Mouse (Mus musculus) hindbrain, embryonic 14.5 days (tissue): ENCODE measurements around the gene Casp9. TPM values are rescaled to one million over a fixed set of nuclear protein-coding genes. Genes with fewer than 3 reads are reported as not detected.
"Not testable (repeated sequence)": the region's sequence is repeated elsewhere in the genome, so short reads cannot be mapped to it uniquely, and the experiment has no call there.

Source experiments
- ATAC-seq: fragments of 200-750 bp; cut with Nextera tagmentation; 2 replicates; pipeline ENCODE4 v1.8.0; 2017; ENCODE audit warnings: moderate number of reproducible peaks, mild to moderate bottlenecking, moderate TSS enrichment, moderate library complexity; ENCODE audit not compliant: low FRiP score
- DNase-seq: peaks from one replicate; pipeline ENCODE4 v3.0.0-alpha.2; 2015; ENCODE audit warnings: low spot score
- H3K27ac ChIP-seq: fragments of 300-500 bp; sonication (generic); 2 replicates; pipeline ENCODE4 v1.5.1; 2014; ENCODE audit warnings: mild to moderate bottlenecking, moderate library complexity
- H3K27me3 ChIP-seq: fragments of 300-500 bp; sonication (generic); 2 replicates; pipeline ENCODE4 v1.6.1; 2014; ENCODE audit warnings: mild to moderate bottlenecking, low read length, mixed read lengths; ENCODE audit not compliant: control insufficient read depth, insufficient read depth
- H3K36me3 ChIP-seq: fragments of 300-500 bp; sonication (generic); replicated peaks from 2 replicates; pipeline ENCODE4 v1.6.1; 2014; ENCODE audit not compliant: control insufficient read depth, insufficient read depth
- H3K4me1 ChIP-seq: fragments of 300-500 bp; sonication (generic); replicated peaks from 2 replicates; pipeline ENCODE4 v1.6.1; 2014; ENCODE audit warnings: antibody characterized with exemption, low read length, mixed read lengths; ENCODE audit not compliant: control insufficient read depth, insufficient read depth
- H3K4me2 ChIP-seq: fragments of 300-500 bp; sonication (generic); replicated peaks from 2 replicates; pipeline ENCODE4 v1.6.1; 2014; ENCODE audit warnings: mild to moderate bottlenecking, moderate library complexity
- H3K4me3 ChIP-seq: fragments of 300-500 bp; sonication (generic); replicated peaks from 2 replicates; pipeline ENCODE4 v1.5.1; 2014; ENCODE audit warnings: mild to moderate bottlenecking, low read length
- H3K9ac ChIP-seq: fragments of 300-500 bp; sonication (generic); 2 replicates; pipeline ENCODE4 v1.6.1; 2014
- H3K9me3 ChIP-seq: fragments of 300-500 bp; sonication (generic); 2 replicates; pipeline ENCODE4 v1.6.1; 2016; ENCODE audit warnings: low read length; ENCODE audit not compliant: control insufficient read depth
- WGBS: fragments of 180-500 bp; shearing (Covaris S2); extraction: QIAGEN DNeasy Blood & Tissue Kit; methylation state at CpG from one replicate; pipeline ENCODE4 v1.1.7; 2014; 5-methylcytosine and 5-hydroxymethylcytosine counted together
- polyA plus RNA-seq: library from polyadenylated mRNA; unstranded; fragments of >200 nt; fragmentation: Nextera tagmentation; extraction: Ambion mirVana; gene quantifications from 2 replicates; pipeline ENCODE4 v1.2.1, GENCODE M21; 2014

Casp9 gene
- polyA plus RNA-seq, 1 experiment from 2014 or later: 18.7 TPM

GRCm38 (mm10) chr4:141769501-141770160 is 23.8 kb upstream of the Casp9 start:
- ATAC-seq: no peak
- Histone ChIP-seq H3K4me3 (no peak overlapping the region), H3K36me3 (peaks cover 89% of the 10 kb centered on the region), H3K4me2 (no peak overlapping the region), H3K9ac (no peak overlapping the region), H3K4me1 (peaks cover 12% of the 10 kb centered on the region; the same call in 1 of the 2 replicates), H3K27me3 (no peaks in the 10 kb centered on the region), H3K9me3 (no peaks in the 10 kb centered on the region), H3K27ac (no peak overlapping the region)
- 88% methylated on average over 8 of the region's 8 CpGs for WGBS
- DNase-seq: no peak

- H3K4me1 ChIP-seq: 0 out of 2 replicates have a peak, but pooled peaks cover 7% of the 10 kb centered on the region
- ATAC-seq: no peak
- DNase-seq: no peak
- H3K9ac ChIP-seq: no peak overlapping the region
- H3K27ac ChIP-seq: no peak overlapping the region
- 95% methylated on average over 8 of the region's 8 CpGs for WGBS
- no peak overlapping the region for H3K4me3 ChIP-seq
- no peaks in the 10 kb centered on the region for H3K27me3 ChIP-seq
- H3K4me2 ChIP-seq: no peak overlapping the region
- H3K36me3 ChIP-seq: peaks cover 94% of the 10 kb centered on the region
- H3K9me3 ChIP-seq: no peaks in the 10 kb centered on the region
These were observed 21.6 kb upstream of the Casp9 start for GRCm38 (mm10) chr4:141771823-141772222.

DNA sequence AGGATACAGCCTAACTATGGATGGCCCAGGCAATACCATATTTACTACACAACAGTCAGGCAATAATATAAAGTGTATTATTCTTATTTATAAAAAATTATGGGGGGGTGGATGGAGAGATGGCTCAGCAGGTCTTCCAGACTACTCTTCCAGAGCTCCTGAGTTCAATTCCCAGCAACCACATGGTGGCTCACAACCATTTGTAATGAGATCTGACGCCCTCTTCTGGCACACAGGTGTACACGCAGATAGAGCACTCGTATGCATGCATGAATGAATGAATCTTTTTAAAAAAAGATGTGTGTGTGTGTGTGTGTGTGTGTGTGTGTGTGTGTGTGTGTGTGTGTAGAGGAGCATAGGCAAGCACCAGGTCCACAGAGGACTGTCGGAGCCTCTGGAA is 20.4 kb upstream of the Casp9 start:
- H3K9me3 ChIP-seq, DNase-seq, H3K9ac ChIP-seq, H3K27ac ChIP-seq, H3K4me3 ChIP-seq, H3K4me1 ChIP-seq, H3K27me3 ChIP-seq, ATAC-seq, H3K4me2 ChIP-seq: not testable (repeated sequence)
- peaks cover 93% of the 10 kb centered on the region for H3K36me3 ChIP-seq
- WGBS: 83% methylated on average over 4 of the region's 4 CpGs

DNA sequence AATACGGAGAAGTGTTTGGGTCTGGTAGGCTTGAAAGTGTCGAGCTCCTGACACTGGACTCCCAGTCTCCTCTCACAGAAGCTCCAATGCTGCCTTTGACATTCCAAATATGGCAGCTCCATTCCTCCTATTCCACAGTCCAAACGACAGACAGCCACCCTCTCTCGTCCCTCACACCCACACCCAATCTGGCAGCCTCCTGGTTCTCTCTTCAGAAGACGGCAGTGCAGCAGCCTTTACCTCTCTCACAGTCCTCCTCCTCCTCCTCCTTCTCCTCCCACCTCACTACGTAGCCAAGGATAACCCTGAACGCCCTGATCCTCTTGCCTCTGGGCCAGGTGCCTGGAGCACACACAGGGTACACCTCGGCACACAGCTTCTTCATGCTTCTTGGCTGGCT is 13.6 kb upstream of the Casp9 start:
- 94% methylated on average over 8 of the region's 8 CpGs for WGBS
- ATAC-seq: no peak
- Histone ChIP-seq H3K9ac (no peak overlapping the region), H3K9me3 (no peaks in the 10 kb centered on the region), H3K4me2 (no peak overlapping the region), H3K27me3 (no peaks in the 10 kb centered on the region), H3K4me1 (no peaks in the 10 kb centered on the region), H3K36me3 (peaks cover 91% of the 10 kb centered on the region), H3K4me3 (no peak overlapping the region), H3K27ac (no peak overlapping the region)
- no peak for DNase-seq

DNA sequence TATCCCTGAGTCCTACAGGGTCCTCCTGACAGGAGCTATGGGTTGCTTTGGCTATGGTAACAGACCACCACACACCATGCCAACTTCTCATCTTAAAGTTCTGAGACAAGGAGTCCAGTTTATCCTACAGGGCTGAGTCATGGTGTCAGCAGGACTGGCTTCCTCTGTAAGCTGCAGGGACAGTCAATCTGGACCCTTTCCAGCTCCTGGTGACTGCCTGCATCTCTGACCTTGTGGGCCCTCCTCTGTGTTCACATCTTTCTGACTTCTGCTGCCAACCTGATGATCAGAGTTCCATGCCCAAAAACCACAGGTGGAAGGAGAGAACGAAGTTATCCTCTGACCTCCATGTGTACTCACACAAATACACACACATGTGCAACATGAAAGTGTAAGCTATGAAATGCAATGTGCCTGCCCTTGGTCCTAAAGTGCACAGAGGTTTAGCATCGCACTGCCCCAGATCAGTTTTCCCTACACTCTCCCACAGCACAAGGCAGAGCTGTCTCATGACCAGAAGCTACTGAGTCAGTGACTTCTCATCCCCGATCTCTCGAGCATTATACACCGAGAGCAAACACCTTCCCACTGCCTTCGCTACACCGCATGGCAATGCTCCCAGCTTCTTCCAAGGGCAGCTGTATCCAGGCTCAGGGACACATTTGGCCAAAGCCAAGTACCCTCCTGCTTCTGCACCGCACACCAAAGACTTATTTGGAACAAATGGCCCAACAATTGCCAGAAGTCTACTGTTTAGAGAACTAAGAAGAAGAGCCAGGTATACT is 12.0 kb upstream of the Casp9 start:
- Histone ChIP-seq H3K4me1 (no peaks in the 10 kb centered on the region), H3K4me2 (no peak overlapping the region), H3K27me3 (no peaks in the 10 kb centered on the region), H3K4me3 (no peak overlapping the region), H3K36me3 (peaks cover 76% of the 10 kb centered on the region), H3K27ac (no peak overlapping the region), H3K9me3 (no peaks in the 10 kb centered on the region), H3K9ac (no peak overlapping the region)
- DNase-seq: no peak
- no peak for ATAC-seq
- 96% methylated on average over 8 of the region's 8 CpGs for WGBS

GRCm38 (mm10) chr4:141784835-141785234 is 8.6 kb upstream of the Casp9 start:
- H3K4me2 ChIP-seq: no peak overlapping the region
- no peak overlapping the region for H3K4me3 ChIP-seq
- WGBS: 86% methylated on average over 5 of the region's 5 CpGs
- peaks cover 62% of the 10 kb centered on the region for H3K36me3 ChIP-seq
- H3K9me3 ChIP-seq: no peaks in the 10 kb centered on the region
- no peak for ATAC-seq
- H3K27ac ChIP-seq: no peak overlapping the region
- H3K27me3 ChIP-seq: no peaks in the 10 kb centered on the region
- DNase-seq: no peak
- H3K9ac ChIP-seq: no peak overlapping the region
- peaks cover 4% of the 10 kb centered on the region for H3K4me1 ChIP-seq

DNA sequence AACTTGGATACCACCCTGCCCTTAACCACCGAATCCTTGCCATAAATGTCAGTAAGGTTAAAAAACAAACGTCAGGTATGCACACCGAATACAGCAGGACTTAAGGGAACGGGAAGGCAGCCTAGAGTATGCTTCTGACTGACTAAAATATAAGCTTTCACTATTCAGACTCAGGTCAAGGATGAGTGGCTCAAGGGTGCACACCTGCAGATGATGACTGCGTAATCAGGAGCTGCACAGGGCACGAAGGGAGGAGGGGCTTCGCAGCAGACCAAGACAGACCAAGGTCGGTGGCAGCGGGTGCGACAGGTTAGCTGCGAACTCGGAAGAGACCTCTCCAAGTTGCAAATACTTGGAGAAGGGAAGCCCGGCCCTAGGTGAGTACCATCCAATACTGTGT is 7.3 kb upstream of the Casp9 start:
- no peak for DNase-seq
- H3K36me3 ChIP-seq: peaks cover 49% of the 10 kb centered on the region
- no peaks in the 10 kb centered on the region for H3K9me3 ChIP-seq
- H3K4me2 ChIP-seq: no peak overlapping the region
- ATAC-seq: no peak
- no peak overlapping the region for H3K4me3 ChIP-seq
- no peaks in the 10 kb centered on the region for H3K27me3 ChIP-seq
- 95% methylated on average over 13 of the region's 13 CpGs for WGBS
- H3K27ac ChIP-seq: no peak overlapping the region
- peaks cover 7% of the 10 kb centered on the region for H3K4me1 ChIP-seq
- H3K9ac ChIP-seq: no peak overlapping the region

GRCm38 (mm10) chr4:141787046-141787445 is 6.4 kb upstream of the Casp9 start:
- Histone ChIP-seq H3K4me2 (no peak overlapping the region), H3K4me1 (peaks cover 7% of the 10 kb centered on the region), H3K36me3 (peaks cover 40% of the 10 kb centered on the region), H3K27me3 (no peaks in the 10 kb centered on the region), H3K27ac (no peak overlapping the region), H3K4me3 (no peak overlapping the region), H3K9ac (no peak overlapping the region), H3K9me3 (no peaks in the 10 kb centered on the region)
- 78% methylated on average over 6 of the region's 6 CpGs for WGBS
- DNase-seq: no peak
- no peak for ATAC-seq

DNA sequence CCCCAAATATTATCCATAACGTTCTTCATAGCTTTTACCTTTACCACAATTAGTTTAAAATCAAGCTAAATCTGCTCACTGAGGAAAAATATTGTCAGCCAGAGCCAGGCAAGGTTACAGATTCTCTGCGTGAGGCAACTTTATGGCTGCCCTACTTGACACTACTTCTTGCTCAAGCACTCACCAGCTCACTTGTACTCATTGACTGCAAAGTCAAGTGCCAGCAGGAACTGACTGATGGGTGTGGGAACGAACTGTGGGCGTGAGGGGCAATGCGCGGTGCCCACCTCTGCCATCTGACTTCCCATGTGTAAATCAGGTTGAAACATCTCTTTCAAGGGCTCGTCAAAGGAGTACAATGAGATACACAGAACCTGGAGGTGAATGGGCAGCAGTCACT is 6.0 kb upstream of the Casp9 start:
- Histone ChIP-seq H3K36me3 (peaks cover 35% of the 10 kb centered on the region), H3K27ac (no peak overlapping the region), H3K4me3 (no peak overlapping the region), H3K9ac (no peak overlapping the region), H3K4me2 (no peak overlapping the region), H3K9me3 (no peaks in the 10 kb centered on the region), H3K4me1 (peaks cover 7% of the 10 kb centered on the region), H3K27me3 (no peaks in the 10 kb centered on the region)
- no peak for ATAC-seq
- no peak for DNase-seq
- WGBS: 94% methylated on average over 7 of the region's 7 CpGs
